Mouse (Mus musculus): ENCODE measurements around the gene Hps4. TPM values are rescaled to one million over a fixed set of nuclear protein-coding genes. Genes with fewer than 3 reads are reported as not detected.

Gene Hps4
- polyA plus RNA-seq, 2 experiments, result 7.5 to 10.6 TPM

DNA sequence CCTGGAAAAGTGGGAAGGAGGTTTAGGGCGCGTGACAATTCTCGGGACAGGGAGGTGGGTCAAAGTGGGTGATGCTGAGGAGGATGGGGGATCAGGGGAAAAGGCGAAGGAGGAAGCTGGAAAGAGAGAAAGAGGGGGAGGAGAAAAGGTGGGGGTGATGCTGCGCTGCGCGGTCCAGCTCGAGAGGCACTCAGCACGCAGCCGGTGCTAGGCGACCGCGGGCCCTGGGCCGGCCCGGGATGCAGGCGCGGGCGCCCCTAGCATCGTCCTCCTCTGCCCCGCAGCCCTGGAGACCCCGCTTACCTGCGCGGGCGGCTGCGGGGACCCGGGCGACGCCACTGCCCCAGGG is 51.5 kb downstream of the Hps4 start:
- TF ChIP-seq CTCF (IDR thresholded peaks at IDR 0.05; ENCODE audit: low read depth) (no peak), EP300 (IDR thresholded peaks at IDR 0.05; ENCODE audit: low read depth) (no peak)
- Histone ChIP-seq H3K4me1 (replicated peaks; ENCODE audit: control insufficient read depth in 2 of 2, insufficient read depth in 2 of 2, low read length in 1 of 2) (no peaks in the 10 kb centered on the region), H3K9me3 (ENCODE audit: control insufficient read depth, low read length) (no peaks in the 10 kb centered on the region), H3K4me3 (ENCODE audit: insufficient read depth in 1 of 2, low read depth in 2 of 2, low read length in 2 of 2) (peak overlapping the region in 1 of 2 experiments; percentile 20; a peak in 2 of 4 replicates), H3K4me2 (ENCODE audit: low read depth) (peak overlapping the region; percentile 44; the same call in 1 of the 2 replicates), H3K9ac (replicated peaks) (no peak overlapping the region), H3K27me3 (ENCODE audit: control insufficient read depth, insufficient read depth, low read length) (peaks cover 32% of the 10 kb centered on the region), H3K36me3 (replicated peaks; ENCODE audit: control insufficient read depth, insufficient read depth, low read depth) (no peaks in the 10 kb centered on the region), H3K27ac (no peak overlapping the region)
- no peak for DNase-seq (ENCODE audit: low read depth in 3 of 3, low spot score in 3 of 3)
- 2% methylated on average over 16 of the region's 28 CpGs for WGBS (ENCODE audit: insufficient replicate concordance)
- no peak for ATAC-seq (ENCODE audit: insufficient read depth)

DNA sequence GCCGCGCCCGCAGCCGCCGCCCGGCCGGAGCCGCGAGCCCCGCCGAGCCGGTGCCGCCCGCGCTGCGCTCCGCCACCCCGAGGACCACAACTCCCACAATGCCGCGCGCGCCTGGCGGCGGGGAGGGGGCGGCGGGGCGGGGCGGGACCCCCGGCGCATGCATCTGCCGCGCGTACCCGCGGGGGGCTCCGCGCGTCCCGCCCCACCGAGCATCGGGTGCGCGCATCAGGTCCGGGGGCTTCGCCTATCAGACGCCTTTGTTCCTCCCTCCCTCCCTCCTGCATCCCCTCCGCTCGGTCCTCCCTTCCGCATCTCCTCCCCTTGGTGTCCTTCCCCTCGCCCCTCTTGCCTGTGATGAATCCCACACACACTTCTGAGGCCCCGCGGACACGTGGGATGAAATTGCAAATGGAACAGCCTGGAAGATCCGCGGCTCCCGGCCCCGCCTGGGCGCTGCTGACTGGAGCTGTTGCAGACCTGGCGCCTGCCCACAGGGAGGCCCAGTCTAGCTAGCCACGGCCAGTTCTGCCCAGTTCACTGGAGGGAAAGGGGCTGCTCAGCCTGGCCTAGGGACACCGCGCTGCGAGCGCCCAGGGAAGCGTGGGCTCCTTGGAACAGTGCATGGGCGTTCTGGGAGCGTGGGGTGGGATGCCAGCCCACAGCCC is 52.0 kb downstream of the Hps4 start, which contains the start of gene Asphd2:
Asphd2 (minus strand) TSS at position 88 of the 665 bp plus-strand sequence.
- Histone ChIP-seq H3K4me1 (replicated peaks; ENCODE audit: control insufficient read depth in 2 of 2, insufficient read depth in 2 of 2, low read length in 1 of 2) (no peaks in the 10 kb centered on the region), H3K4me2 (ENCODE audit: low read depth) (peak within 1 kb of the TSS; percentile 44; the same call in 1 of the 2 replicates), H3K9me3 (ENCODE audit: control insufficient read depth, low read length) (no peaks in the 10 kb centered on the region), H3K9ac (replicated peaks) (no peak within 1 kb of the TSS), H3K27ac (no peak within 1 kb of the TSS), H3K36me3 (replicated peaks; ENCODE audit: control insufficient read depth, insufficient read depth, low read depth) (no peaks in the 10 kb centered on the region), H3K27me3 (ENCODE audit: control insufficient read depth, insufficient read depth, low read length) (peaks cover 32% of the 10 kb centered on the region), H3K4me3 (ENCODE audit: insufficient read depth in 1 of 2, low read depth in 2 of 2, low read length in 2 of 2) (peak within 1 kb of the TSS; percentile 12 to 20; a peak in 3 of 4 replicates)
- ATAC-seq (ENCODE audit: insufficient read depth) (no peak), DNase-seq (ENCODE audit: low read depth in 3 of 3, low spot score in 3 of 3) (no peak)
- TF ChIP-seq EP300 (IDR thresholded peaks at IDR 0.05; ENCODE audit: low read depth) (no peak), CTCF (IDR thresholded peaks at IDR 0.05; ENCODE audit: low read depth) (no peak)
- WGBS (ENCODE audit: insufficient replicate concordance), result 4% methylated on average over 61 of the region's 67 CpGs

DNA sequence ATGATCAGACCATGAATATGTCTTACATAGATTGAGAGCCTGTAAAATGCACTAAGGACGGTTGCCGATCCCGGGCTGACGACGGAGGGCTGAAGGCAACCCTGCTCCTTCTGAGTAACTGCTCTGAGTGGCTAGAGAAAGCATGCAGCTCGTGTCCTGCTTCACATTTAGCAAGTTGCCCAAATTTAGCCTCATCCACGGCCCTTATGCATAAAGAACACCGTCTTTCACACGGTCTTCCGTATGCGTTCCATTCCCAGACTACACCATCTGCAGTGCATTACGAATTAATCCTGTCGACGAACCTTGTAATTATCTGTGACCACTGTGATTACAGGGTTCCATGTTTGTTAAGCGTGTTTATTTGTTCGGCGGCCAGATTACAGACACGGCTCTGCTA is 53.2 kb downstream of the Hps4 start:
- Histone ChIP-seq H3K36me3 (replicated peaks; ENCODE audit: control insufficient read depth, insufficient read depth, low read depth) (no peaks in the 10 kb centered on the region), H3K9ac (replicated peaks) (no peak overlapping the region), H3K4me1 (replicated peaks; ENCODE audit: control insufficient read depth in 2 of 2, insufficient read depth in 2 of 2, low read length in 1 of 2) (no peaks in the 10 kb centered on the region), H3K27me3 (ENCODE audit: control insufficient read depth, insufficient read depth, low read length) (peaks cover 32% of the 10 kb centered on the region), H3K27ac (no peak overlapping the region), H3K4me3 (ENCODE audit: insufficient read depth in 1 of 2, low read depth in 2 of 2, low read length in 2 of 2) (no peak overlapping the region), H3K4me2 (ENCODE audit: low read depth) (no peak overlapping the region), H3K9me3 (ENCODE audit: control insufficient read depth, low read length) (no peaks in the 10 kb centered on the region)
- TF ChIP-seq EP300 (IDR thresholded peaks at IDR 0.05; ENCODE audit: low read depth) (no peak), CTCF (IDR thresholded peaks at IDR 0.05; ENCODE audit: low read depth) (no peak)
- WGBS (ENCODE audit: insufficient replicate concordance), result 68% methylated on average over 18 of the region's 18 CpGs
- no peak for ATAC-seq (ENCODE audit: insufficient read depth)
- no peak for DNase-seq (ENCODE audit: low read depth in 3 of 3, low spot score in 3 of 3)

DNA sequence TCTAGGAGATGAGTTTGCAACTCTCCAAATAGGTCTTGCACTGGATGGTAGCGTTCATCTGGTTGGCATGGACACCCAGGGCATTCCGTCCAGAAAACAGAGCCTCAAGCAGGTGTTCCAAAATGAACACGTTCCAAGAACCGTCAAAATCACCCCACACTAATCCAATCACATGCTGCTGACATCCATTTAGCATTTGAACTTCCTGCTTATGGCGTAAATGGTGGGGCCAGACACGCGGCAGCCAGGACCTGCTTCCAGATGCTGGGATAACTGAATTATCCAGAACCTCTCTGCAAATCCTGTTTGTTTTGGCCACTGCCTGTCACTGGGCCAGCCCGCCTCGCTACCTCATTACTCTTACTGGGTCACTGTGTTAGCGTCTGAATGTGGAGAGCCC is 56.4 kb downstream of the Hps4 start:
- Histone ChIP-seq H3K4me3 (ENCODE audit: insufficient read depth in 1 of 2, low read depth in 2 of 2, low read length in 2 of 2) (no peak overlapping the region), H3K4me1 (replicated peaks; ENCODE audit: control insufficient read depth in 2 of 2, insufficient read depth in 2 of 2, low read length in 1 of 2) (no peaks in the 10 kb centered on the region), H3K9me3 (ENCODE audit: control insufficient read depth, low read length) (no peaks in the 10 kb centered on the region), H3K27me3 (ENCODE audit: control insufficient read depth, insufficient read depth, low read length) (peaks cover 18% of the 10 kb centered on the region), H3K9ac (replicated peaks) (no peak overlapping the region), H3K27ac (no peak overlapping the region), H3K36me3 (replicated peaks; ENCODE audit: control insufficient read depth, insufficient read depth, low read depth) (no peaks in the 10 kb centered on the region), H3K4me2 (ENCODE audit: low read depth) (no peak overlapping the region)
- no peak for TF ChIP-seq EP300 (IDR thresholded peaks at IDR 0.05; ENCODE audit: low read depth)
- no peak for TF ChIP-seq CTCF (IDR thresholded peaks at IDR 0.05; ENCODE audit: low read depth)
- ATAC-seq (ENCODE audit: insufficient read depth) (no peak), DNase-seq (ENCODE audit: low read depth in 3 of 3, low spot score in 3 of 3) (no peak)
- WGBS (ENCODE audit: insufficient replicate concordance), result 61% methylated on average over 10 of the region's 10 CpGs

DNA sequence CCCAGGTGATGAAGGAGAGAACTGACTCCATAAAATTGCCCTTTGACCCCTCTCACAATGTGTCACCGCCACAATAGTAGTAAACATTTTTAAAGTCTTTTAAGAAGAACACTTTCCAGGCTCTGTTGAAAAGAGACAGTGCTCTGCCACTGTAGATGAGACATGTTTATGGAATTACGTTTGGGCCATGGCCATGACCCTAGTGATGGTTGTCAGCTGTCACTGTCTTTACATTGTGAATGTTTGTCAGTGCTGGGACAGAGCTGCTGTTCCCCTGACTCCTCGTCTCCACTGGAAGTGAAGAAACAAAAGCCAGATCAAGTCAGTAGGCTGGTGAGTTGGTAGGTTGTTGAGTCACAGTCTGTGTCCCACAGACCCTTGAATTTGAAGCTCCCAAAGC is 59.6 kb downstream of the Hps4 start:
- TF ChIP-seq CTCF (IDR thresholded peaks at IDR 0.05; ENCODE audit: low read depth) (no peak), EP300 (IDR thresholded peaks at IDR 0.05; ENCODE audit: low read depth) (no peak)
- 42% methylated on average over 3 of the region's 3 CpGs for WGBS (ENCODE audit: insufficient replicate concordance)
- Histone ChIP-seq H3K27ac (no peak overlapping the region), H3K4me2 (ENCODE audit: low read depth) (no peak overlapping the region), H3K9ac (replicated peaks) (no peak overlapping the region), H3K36me3 (replicated peaks; ENCODE audit: control insufficient read depth, insufficient read depth, low read depth) (no peaks in the 10 kb centered on the region), H3K4me3 (ENCODE audit: insufficient read depth in 1 of 2, low read depth in 2 of 2, low read length in 2 of 2) (no peak overlapping the region), H3K9me3 (ENCODE audit: control insufficient read depth, low read length) (no peaks in the 10 kb centered on the region), H3K4me1 (replicated peaks; ENCODE audit: control insufficient read depth in 2 of 2, insufficient read depth in 2 of 2, low read length in 1 of 2) (no peaks in the 10 kb centered on the region), H3K27me3 (ENCODE audit: control insufficient read depth, insufficient read depth, low read length) (no peaks in the 10 kb centered on the region)
- ATAC-seq (ENCODE audit: insufficient read depth), result no peak
- DNase-seq (ENCODE audit: low read depth in 3 of 3, low spot score in 3 of 3), result no peak
